Mouse (Mus musculus): ENCODE measurements around the gene Shprh. TPM values are rescaled to one million over a fixed set of nuclear protein-coding genes. Genes with fewer than 3 reads are reported as not detected.

Gene Shprh
- 40.6 TPM for total RNA-seq (2023)

DNA sequence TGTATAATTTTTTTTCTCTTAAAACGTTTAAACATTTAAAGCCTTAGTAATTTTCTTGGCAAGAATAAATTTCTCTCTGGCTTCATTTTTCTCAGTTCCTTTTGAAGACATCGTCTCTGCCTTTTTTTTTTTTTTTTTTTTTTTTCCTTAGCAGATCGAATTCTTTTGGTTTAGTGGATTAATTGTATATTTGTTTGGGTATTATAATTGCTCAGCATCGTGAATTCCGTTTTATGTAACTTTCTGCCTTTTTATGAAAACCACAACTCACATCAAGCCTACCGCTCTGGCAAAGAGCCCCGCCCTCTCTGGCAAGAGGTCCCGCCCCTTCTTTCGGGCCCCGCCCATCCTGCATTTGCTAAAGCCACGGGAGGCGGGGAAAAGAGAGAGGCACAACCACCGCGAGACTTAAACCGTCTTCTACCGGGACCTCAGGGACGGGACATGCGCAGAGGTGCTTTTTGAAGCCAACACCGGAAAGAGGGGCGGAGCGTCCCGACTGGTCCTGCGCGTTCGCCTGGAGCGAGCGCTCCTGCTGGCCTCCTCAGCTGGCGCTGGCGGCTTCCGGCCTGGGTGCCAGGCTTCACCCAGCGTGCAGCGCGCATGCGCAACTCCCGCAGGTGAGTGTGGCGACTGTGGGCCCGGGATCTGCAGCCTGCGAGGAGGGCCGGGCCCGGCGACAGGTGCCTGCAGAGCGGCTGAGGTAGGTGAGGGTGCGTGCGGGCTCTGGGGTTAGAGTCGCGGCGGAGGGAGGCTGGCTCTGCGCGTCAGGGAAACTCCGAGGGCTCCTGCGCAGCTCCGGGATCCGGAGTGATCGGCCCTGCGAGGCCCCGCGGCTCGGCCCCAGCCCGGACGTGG, at the start of gene Shprh:
Gene Shprh, plus strand, starts transcription at position 544 of the 858 bp plus-strand sequence.

Other genes with a start within 250 kb of the Shprh start
- not detected for gene Grm1, start 67.1 kb upstream of the Shprh start, total RNA-seq (2023)
- gene Fbxo30, start 131.9 kb downstream of the Shprh start, total RNA-seq (2023) = 9.0 TPM
- 0.98 TPM for gene Epm2a, start 194.0 kb downstream of the Shprh start, total RNA-seq (2023)

All from CD4-positive naive resting alpha-beta T cell, adult 57 days (primary cell).